Mouse (Mus musculus) megakaryocyte progenitor cell, adult 5-6 weeks (primary cell): ENCODE results near the gene Txnrd1. TPM values are rescaled to one million over a fixed set of nuclear protein-coding genes. Genes with fewer than 3 reads are reported as not detected.
A peak's percentile ranks its signal among the peaks of the same experiment; 100 is the strongest.

Experiments
- ATAC-seq: replicated peaks from 2 replicates; pipeline ENCODE4 v1.8.0; 2016; ENCODE audit warnings: mild to moderate bottlenecking, moderate TSS enrichment, inconsistent platforms; ENCODE audit not compliant: poor library complexity
- total RNA-seq, 2 experiments: library from RNA; stranded (forward) in 1 of 2; stranded (reverse) in 1 of 2; fragments of 157-497, 149-512 nt in 1 of 2; fragments of 200-1000 nt in 1 of 2; gene quantifications; 2 replicates each; pipeline versions ENCODE4 v1.2.3 to v1.2.4; 2015 to 2017

The Txnrd1 gene
- total RNA-seq, 2 experiments from 2014 or later: 56.6 to 96.0 TPM

DNA sequence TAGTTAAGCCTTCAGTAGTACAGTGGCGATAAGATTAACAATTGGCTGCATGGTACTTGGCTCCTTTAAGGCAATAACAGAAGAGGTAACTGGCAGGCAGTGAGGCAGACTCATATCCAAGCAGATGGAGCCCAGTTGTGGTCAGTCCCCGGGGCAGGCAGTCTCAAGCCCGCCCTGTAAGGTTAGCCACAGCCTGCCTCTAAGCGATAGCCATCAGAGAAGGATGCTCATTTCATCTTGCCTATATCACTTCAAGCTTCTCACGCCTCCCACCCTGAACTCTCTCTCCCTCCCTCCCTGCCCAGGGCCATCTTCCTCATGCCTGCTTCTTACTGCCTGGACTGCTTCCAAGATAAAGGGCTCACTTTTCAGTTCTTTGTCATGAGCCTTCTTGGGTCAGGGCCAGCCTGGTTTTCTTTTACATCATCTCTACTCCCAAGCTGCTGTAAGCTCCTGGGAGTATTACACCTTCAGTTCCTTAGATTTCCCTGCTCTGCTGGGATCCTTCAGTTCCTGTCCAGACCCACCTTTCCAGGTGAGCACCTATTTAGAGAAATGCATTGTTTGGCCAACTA, 29.4 kb downstream of the Txnrd1 start:
- ATAC-seq: 0 out of 2 replicates have a peak, but pooled peaks have one; percentile 2

DNA sequence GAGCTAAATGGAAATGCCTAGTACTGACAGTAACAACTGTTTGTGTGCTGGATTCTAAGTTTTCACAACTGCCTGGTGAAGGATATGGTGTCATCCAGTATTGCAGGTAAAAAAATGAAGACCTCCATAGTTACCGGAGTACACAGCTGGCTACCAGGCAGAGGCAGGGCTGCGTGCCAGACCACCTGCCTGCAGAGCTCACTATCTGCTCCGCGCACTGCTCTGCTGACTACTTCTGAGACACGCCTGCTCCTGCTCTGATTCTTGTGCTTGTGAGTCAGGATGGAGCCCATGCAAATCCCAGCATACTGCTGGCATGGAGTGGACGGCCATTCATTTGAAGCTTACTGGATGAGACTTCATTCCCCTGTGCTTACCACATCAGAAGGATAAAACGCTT, 30.1 kb downstream of the Txnrd1 start:
- peak; percentile 34 for ATAC-seq

DNA sequence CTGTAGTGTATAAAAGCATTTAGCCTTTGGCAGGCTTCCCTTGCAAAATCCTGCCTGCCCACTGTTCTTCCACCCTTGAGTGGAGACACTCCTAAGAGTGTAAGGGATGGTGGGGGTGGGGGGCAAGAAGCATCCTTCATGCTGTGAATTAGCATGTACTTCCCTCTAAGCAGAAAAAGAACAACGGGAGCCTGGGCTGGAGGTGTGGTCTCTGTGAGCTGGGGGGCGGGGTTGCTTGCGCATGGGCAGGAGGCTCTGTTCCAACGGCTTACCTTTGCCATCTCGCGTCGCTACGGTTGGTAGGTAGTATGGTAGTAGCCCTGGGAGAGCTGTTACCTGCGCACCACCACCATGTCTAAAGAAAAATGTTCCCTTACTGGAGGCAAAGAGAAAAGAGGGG, 32.6 kb downstream of the Txnrd1 start, which contains the start of gene Eid3:
Eid3 (plus strand) TSS at position 271 of the 400 bp plus-strand sequence.
- peak; percentile 59 for ATAC-seq

DNA sequence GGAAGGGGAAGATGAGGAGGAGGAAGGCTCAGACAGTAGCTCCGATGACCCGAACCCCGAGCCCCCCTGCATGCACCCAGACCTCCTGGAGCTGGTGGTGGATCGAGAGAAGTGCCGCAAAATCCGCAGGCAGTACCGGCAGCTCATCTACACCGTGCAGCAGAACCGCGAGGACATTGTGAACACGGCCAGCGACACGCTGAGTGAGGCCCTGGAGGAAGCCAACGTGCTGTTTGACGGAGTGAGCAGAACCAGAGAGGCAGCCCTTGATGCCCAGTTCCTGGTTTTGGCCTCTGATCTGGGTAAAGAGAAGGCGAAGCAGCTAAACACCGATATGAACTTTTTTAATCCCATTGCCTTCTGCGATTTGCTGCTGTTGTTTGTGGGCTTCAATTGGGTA, 33.1 kb downstream of the Txnrd1 start:
- peak; percentile 6; the same call in 1 of the 2 replicates for ATAC-seq

DNA sequence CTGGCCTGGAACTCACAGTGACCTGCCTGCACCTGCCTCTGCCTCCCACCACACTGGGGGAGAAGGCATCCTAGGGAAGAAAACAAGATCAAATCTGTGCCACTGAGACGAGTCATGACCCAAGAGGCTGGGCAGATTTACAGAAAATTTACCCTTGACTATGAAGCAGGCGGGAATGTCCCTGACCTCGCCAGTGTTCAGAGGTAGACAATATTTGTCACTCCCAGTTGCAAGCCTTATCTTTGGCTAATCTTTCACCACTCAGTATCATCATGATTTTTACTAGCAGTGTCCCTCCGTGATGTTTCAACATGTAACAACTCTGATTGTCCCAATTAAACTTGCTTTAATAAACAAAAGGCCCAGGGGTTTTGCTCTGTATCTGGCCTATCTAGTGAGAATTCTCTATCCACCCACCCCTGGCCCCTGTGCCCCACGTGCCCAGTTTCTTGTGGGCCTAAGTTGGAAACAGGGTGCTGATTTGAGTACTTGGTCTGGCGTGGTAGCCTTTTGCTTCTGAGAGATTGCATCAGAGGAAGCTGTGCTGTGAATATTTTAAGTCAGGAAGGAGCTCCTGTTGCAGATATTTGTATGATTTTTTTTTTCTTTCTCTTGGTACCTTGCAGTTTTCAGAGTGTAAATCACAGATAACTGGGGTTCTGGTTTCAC, 34.8 kb downstream of the Txnrd1 start:
- no peak for ATAC-seq

DNA sequence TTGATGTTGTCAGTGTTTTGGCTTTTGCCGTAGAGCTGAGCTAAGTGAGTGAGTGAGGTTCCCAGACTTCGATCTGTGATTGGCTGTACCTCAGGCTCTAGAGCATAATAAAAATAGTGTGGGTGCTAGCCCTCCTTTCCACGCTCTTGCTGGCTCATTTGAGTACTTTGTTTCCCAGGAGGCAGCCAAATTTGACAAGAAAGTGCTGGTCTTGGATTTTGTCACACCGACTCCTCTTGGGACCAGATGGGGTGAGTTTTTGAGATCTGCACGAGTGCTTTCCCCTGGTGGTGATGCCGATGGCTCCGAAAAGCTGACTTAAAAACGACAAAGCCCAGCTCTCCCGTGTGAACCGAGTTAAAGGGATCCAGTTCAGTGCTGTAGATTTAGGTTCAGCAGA, 41.7 kb downstream of the Txnrd1 start:
- ATAC-seq: no peak

DNA sequence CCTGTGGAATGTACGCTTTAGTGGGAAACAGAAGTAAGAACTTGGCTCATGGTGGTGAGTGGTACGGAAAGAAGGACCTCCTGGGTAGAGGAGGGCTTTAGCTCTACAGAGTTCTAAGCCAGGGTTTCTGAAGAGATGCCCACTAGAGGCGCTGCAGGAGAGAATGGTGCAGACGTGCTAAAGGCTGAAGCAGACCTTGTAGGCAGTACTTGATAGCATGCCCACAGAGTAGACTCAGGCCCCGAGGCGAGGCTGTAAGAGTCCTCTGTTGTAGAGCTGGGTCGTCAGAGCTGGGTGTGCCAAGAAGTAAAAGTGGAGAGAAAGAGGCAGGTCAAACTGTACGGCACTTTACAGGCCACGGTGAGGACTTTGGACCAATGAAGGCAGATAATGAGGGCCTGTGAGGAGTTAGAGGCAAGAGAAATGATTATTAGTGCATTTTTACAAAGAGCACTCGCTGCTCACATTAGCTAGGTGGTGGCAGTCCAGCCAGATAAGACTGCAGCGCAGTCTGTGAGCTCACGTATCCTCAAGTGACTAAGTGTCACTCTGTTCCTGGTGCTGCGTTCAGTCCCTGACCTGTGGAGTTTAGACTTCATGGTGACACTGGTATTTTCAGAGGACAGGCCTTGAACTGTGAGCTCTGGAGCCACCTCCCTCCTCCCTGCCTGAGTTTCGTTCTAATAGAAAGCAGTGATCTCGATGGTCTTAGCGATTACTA, 42.5 kb downstream of the Txnrd1 start:
- peak; percentile 80 for ATAC-seq

DNA sequence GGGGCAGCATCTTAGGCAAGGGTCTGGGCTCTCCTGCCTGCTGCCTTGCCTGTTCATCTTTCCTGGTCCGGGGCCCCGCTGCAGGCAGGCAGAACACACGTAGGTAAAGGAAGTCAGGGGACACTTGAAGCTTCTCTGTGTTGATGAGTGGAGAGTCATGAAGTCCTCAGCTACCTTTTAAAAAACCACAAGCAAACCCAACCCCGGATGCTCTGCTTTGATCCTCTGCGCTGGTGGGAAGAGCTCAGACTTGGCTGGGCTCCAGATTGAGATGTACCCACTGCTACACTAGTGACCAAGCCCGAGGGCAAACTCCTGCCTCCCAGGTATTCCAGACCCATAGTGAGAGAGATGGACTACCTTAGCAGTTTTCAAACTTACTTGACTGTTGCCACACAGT, 53.6 kb downstream of the Txnrd1 start:
- ATAC-seq: no peak

DNA sequence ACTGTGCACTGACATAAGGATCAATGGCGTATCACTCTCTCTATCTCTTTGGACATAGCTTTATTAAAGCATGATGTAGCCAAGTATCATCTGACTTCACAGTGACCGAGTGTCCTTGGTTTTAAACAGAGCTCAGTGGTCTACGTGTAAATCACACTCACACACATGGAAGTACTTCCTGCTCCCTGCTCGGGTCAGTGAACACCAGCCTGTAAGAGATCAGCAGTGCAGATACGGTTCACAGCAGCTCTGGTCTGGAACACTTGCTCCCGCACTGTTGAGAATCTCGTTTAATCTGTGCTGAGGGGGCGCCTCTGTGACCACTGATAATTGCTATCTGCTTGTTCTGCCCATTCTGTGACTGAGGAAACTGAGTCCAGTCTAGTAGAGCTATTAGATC, 54.8 kb downstream of the Txnrd1 start:
- no peak for ATAC-seq

DNA sequence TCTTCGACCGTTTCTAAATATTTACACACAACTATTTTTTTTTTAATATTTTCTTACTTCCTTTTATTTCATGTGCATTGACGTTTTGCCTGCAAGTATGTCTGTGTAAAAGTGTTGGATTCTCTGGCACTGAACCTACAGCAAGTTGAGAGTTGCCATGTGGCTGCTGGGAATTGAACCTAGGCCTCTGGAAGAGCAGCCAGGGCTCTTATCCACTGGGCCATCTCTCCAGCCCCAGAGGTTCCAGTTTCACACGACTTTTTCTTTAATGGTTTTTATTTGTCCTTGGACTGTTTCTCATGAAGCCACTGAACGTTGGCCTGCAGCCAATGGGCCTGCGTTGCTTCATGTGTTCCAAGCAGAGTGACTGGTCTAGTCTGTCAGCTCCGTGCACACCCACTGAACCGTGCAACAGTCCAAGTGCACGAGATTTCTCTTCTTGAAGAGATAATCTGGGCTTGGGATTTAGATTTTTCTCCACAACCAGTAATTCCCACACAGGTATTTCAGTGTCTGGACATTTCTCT, 55.8 kb downstream of the Txnrd1 start:
- peak; percentile 63 for ATAC-seq

DNA sequence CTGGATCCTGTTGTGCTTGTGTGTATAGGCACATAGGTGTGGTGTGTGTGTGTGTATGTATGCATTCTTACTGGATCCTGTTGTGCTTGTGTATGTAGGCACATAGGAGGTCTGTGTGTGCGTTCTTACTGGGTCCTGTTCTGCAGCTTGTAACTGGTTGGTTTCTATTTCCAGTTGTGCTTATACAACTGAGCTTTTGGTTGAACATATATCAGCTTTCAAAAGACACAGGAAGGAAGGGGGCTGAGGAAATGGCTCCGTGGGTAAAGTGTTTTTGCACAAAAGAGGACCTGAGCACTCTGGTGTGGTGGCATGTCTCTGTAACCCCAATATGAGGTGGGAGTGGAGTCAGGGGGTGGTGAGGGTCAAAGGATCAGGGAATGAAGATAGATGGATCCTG, 57.2 kb downstream of the Txnrd1 start:
- no peak for ATAC-seq

DNA sequence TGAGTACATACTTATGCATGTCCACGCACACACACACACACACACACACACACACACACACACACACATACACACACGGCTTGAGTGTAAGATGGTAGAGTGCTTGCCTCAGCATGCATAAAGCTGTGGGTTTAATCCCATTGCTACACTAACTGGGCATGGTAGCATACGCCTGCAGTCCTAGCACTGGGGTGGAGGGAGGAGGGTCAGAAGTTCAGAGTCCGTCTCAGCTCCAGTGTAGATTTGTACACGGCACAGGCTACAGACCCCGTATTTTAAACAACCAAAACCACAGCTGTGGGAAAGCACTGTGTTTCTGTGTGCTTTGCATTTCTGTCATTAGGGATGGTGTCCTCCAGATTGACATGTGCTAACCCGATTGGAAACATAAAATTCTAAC, 57.7 kb downstream of the Txnrd1 start:
- ATAC-seq: no peak

DNA sequence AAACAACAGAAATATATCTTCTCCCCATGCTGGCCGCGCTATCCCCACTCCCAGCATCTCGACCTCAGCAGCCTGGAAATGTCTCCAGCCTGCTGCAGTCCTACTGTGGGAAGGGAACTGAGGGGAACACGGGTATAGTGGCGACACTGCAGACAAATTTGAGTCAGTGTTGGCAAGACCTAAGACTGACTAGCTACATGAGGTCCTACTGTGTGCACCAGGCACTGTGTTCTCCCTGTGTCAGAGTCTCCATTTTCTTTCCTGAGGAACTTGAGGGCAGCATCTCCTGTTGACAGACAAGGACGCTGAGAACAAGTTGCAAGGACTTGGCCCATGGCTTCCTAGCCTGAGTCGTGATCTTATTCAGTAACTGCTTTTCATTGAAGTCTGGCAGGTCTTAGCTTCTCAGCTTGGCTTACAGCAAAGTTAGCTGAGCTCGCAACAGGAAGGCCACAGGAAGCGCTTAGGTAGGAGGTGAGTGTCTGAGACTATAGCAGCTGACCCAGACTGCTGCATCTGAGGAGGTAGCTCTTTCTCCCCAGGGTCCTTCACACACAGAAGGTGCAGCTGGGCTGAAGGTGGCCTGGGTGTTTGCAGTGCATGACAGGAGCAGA, 58.8 kb downstream of the Txnrd1 start:
- no peak for ATAC-seq

DNA sequence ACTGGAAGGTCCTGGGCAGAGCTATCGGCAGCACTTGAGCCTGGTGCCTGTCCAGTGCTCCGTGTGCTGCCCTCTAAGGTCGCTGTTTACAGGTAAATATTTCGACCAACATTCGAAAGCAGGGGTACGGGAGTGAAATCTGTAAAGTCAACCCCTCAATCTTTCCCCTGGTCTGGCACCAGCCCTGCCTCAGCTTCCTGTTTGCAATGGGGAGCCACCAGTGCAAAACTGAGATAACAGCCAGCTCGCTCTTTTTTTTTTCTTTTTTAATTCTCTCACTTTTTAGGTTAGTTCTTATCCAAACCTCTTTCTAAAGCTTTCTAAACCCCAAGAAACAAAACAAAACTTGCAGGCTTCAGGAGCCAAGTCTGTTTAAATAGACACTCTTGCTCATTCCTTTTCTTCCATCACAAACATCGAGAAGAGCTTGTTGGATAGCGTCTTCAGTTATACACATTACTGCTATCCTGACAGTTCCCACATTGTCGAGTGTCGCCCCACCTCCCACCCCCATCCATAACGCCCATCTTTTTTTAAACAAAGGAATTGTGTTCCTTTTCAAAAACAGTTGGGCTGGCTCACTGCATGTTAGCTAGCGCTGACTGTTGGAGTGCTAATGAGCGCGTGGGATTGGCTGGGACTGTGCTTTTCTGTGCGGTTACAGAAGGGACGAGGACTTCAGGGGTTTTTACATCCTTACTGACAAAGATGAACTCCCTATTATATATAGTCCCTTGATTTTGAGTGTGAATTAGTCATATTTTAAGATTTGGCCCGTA, 60.3 kb downstream of the Txnrd1 start:
- ATAC-seq: peak; percentile 63

DNA sequence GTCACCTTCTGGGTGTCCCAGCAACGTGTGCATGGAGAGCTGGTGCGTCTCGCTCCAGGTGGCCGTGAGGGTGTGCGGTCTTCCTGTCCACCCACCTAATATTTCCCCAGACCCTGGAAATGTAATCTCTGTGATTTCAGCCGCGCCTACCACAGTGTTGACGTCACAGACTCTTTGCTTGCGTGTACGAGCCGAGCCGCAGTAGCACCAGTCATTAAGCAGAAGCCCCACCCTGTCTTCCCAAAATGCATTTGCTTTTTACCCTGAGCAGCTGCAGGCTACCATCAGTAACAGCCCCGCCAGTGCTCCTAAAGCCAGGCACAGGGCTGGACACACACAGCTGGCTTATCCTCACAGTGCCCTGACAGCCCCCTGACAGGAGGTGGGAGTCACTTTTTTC, 64.2 kb downstream of the Txnrd1 start:
- ATAC-seq: no peak

DNA sequence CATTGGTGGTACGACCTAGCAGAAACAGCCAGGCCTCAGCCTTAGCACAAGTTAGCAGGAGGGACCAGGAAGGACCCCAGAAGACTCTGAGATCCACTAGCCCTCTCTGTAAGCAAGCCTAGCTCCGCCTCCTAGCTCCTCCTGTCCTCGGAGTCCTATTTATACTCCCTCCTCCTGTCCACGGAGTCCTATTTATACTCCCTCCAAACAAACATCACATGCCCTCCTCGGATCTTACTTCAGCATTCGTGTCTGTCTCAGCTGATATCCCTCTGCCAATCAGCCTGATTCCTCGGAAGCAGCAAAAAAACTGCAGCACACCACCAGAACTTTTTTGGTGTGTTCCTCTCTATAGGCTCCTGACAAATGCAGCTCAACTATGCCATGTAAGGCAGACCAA, 65.1 kb downstream of the Txnrd1 start:
- ATAC-seq: no peak

DNA sequence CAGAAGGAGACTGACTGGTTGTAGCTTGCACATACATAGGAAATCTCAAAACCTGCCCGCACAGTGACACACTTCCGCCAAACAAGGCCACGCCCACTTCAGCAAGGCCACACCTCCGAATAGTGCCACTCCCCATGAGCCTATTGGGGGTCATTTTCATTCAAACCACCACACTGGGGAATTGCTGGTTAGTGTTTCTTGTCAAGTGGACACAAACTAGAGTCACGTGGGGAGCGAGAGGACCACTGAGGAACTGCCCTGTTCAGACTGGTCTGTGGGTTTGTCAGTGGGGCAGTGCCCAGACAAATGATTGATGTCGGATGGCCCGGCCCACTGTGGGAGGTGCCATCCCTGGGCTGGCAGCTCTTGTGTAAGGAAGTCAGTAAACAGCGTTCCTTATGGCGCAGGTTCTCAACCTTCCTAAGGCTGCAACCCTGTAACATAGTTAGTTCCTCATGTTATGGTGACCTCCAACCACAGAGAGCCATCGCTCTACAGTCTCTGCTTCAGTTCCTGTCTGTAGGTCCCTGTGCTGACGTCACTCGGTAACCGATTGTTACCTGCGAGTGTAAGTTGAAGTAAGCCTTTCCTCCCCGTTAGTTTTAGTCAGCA, 66.2 kb downstream of the Txnrd1 start:
- peak; percentile 85 for ATAC-seq

DNA sequence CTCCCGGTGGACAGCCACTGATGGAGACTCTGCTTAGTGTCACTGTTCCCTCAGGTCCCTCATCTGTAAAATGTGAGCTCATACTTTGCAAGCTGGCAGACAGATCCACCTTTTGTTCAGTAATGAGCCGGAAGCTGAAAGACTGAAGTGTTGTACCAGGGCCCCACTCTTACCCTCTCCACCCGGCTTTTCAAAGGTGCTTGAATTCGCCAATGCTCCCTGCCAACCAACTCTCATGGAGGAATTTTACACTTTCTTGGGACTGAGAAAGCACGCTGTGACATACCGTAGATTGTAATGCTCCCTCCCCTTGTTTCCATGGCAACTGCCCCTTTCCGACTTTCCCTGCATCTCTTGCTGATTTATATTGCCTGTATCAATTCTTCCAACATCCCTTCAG, 66.8 kb downstream of the Txnrd1 start:
- ATAC-seq: no peak

DNA sequence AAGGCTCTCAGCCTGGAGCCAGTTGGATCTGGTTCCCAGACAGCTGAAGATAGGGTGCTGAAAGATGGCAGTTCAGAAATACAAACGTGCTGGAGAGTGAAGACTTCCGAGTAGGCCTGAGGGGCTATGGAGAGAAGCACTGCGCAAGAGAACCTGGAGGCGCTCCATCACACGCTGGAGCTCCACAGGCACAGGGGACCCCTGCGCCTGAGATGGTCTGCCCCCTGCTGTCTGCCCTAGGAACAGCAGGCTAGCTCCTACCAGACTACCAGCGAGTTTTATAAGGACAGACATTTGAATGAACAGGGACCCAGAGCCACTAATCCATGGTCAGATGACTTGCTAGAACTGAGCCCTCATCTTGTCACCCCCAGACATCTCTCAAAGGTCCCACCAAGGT, 67.7 kb downstream of the Txnrd1 start:
- peak; percentile 81 for ATAC-seq

DNA sequence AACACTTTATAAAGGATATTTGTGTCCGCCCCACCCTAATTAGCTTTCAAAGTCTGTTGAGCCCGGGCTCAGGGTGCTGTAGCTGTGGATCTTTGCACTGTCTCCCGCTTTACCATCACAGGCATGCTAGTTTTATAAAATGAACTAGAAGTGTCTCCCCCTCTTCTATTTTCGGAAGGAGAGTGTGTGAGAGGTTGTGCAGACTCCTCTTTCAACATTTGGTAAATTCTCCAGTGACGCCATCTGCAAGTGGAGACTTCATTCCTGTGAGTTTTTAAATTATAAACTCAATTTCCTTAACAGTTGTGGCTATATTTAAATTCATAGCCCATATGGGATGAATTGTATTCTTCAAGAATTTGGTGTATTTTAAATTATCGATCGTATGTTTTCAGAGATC, 74.8 kb downstream of the Txnrd1 start:
- ATAC-seq: no peak
